Mouse (Mus musculus): ENCODE measurements around the gene Vps13d.
A peak's percentile ranks its signal among the peaks of the same experiment; 100 is the strongest.

The Vps13d gene

DNA sequence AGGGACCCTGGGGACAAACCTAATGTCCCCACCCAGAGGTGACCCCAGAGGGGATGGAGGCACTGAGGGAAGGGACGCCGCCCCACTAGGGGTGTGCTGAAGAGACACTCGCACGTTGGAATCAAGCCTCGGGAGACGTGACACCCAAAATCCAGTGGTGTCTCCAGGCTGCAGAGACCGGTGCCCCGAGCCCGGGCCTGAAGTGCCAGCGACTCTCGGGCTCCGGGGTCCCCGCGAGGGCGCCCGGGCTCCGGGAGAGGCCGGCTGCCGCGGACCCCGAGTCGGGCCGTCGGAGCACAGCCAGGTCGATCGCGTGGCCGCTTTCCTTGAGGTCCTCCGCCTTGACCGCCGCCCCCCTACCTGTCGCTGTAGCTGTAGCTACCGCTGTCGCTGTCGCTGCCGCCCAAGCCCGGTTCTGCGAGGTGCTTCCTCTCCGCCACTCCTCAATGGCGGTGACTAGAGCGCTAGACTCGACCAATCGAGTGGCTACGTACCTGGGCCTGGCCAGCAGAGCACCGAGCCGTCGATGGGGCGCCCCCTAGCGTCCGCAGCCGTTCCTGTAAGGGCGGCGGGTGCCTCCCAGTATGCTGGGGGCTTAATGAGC is at the start of gene Vps13d:
TSS of gene Vps13d (minus strand) at position 447 of the 604 bp plus-strand sequence.
- DNase-seq (ENCODE audit: low spot score in 2 of 2), result peak; percentile 85 to 90

DNA sequence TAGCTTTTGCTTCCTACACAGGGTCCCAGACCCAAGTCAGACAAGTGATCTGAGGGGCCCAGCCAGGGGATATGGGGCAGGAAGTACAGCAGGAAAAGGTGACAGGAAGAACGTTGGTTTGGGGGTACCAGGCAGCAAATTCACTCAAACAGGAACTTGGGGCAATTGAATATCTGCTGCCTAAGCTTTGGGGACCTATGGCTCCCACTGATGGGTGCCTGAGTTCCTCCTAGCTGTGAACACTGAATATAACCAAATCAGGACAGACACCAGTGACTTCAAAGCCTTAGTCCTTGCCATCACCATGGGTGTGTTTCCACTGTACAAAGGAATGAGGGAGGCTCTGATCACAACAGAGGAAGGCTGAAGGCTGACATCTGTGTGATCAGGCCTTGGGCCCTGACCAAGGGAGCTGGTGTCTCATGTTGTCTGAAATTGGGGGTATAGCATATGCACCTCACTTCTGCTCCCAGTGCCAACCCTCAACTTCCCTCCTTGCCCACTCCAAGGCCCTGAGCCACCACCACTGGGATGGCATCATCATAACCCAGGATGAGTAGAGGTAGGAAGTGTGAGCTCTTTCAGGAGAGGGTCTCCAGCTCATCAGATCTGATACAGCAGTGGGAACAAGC is 48.0 kb upstream of the Vps13d start:
- no peak for DNase-seq (ENCODE audit: low spot score in 2 of 2)

GRCm38 (mm10) chr4:145240723-145241231 is 46.0 kb upstream of the Vps13d start:
- no peak for DNase-seq (ENCODE audit: low spot score in 2 of 2)

DNA sequence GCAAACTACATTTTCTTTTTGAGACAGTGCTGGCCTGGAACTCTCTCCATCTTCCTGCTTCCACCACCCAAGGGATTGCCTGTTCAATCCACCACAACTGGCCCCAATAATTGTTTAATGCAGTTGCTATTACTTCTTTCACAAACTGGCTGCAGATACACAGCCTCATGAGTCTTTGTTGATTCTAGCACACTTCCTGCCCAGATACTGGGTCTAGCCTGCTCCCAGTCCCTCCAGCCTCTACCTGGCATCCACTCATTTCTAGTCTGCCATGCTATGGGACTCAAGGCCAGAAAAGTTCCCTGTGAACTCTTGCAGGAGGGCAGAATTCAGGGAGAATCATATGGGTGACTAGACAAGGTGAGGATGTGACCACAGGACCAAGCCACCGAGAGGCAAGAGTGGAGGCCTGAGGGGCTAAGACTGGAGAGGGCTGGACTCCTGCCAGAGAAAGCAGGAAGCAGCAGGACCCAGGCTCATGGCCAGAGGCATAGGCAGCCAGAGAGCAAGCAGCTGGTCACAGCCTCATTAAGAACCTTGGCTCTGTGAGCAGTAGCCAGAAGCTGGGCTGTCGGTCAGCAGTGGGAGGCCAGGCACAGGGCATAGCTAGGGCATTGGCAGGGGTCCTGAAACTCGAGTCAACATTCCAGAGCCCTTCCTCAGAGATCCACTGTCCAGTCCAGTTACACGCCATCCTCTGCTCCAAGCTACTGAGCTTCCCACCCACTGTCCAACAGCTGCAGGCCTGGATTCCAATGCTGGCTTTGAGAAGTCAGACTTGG is 44.4 kb upstream of the Vps13d start:
- peak; percentile 33 to 43 for DNase-seq (ENCODE audit: low spot score in 2 of 2)

DNA sequence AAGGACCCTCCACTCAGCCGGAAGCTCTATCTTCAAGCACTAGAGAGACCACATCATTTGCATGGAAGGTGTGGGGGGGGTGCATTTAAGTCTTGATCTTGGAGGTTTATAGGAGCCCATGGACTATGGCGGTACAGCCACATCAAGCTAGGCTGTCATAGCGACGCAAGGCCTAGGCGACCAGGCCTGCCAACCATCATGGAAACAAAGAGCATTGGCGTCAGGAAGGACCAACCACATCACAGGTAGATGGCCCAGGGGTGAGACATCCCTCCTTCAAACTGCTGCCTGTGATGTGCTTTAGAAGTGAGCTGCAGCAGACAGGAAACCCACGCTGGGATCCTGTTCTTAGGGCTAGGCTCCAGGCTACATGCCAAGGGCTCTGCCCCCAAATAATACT is 41.2 kb upstream of the Vps13d start:
- DNase-seq (ENCODE audit: low spot score in 2 of 2), result no peak

DNA sequence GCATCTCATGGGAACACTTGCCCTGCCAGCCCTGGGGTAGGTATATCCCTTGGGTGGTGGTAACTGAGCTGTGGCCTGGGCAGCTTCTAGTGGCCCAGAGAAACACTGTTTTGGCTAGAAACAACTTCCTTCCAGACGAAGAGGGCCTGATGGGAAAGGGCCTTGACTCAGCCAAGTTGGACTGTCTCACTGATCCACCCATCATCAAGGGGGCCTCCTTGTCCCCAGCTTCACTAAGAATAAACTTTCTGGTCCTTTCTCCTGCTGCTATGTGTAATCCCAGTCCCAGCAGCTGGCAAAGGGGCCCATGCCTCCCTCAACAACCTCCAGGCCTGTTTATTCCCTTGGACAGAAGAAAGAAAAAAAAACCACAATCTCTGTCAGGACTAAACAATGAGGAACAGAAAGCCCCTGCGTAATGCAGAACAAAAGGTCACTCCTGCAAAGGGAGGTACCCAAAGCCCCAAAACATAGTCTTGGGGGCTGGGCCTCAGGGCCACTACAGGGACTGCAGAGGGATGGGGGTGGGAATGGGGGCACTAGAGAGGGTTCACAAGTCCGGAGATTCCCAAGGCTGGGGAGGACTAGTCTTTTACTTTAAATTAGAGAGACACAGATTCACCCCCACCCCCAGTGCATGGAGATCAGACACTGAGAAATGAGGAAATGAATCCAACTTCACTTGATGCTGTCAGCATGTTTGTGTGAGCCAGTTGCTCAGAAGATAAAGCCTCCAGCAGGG is 38.9 kb upstream of the Vps13d start:
- DNase-seq (ENCODE audit: low spot score in 2 of 2), result no peak

DNA sequence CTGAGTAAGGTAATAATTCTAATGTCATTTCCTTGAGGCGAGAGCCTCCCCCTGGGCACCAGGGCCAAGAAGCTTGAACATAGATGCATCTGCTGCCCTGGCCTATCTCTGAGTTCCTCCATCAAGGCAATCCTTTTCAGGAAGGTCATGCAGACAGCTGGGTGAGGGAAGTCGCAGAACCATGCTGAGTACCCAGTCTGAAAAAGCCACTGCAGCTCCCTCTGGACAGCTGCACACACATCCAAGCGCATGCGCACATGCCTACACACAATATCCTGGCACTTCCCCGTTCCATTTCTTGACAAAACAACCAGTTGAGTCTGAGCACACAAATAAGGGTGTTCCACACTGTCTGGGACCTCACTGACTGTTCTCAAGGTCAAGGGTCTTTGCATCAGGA is 36.9 kb upstream of the Vps13d start:
- no peak for DNase-seq (ENCODE audit: low spot score in 2 of 2)

DNA sequence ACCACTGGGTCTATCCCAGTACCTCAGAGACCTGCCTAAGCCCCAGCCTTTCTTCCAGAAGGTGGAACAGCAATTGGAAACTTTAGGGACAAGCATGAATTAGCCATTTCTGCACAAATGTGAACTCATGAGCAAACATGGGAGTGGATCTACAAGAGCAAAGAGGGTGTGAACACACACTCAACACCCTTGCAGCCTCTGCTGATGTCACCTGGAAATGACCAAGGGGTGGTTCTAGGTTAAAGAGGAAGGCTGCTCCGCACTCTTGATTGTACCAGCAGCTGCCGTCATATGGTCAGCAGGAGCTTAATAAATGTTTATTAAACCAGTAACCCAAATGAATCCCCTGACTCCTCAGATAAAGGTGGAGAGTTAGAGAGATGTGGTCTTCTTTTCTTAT is 35.8 kb upstream of the Vps13d start:
- no peak for DNase-seq (ENCODE audit: low spot score in 2 of 2)

GRCm38 (mm10) chr4:145229524-145230163 is 34.8 kb upstream of the Vps13d start:
- DNase-seq (ENCODE audit: low spot score in 2 of 2), result no peak

- DNase-seq (ENCODE audit: low spot score in 2 of 2), result no peak
Measured at GRCm38 (mm10) chr4:145229051-145229450, 34.2 kb upstream of the Vps13d start.

DNA sequence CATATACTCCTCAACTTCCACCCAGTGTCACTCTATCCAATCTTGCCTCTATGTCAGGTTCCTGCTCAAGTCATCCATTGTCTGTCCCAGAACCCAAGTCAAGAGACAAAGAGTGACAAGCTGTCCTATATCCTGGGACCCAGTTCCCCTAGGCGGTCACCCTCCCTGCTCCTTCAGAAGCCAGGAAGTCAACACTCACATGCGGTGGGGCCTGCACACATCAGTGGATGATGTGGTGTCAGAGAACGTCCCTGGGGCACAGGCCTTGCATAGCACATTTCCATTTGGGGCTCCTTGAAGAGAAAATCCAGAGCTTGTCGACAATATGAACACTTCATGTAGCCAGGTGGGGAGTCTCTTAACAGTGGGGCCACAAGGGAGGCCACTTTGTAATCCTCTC is 29.8 kb upstream of the Vps13d start:
- DNase-seq (ENCODE audit: low spot score in 2 of 2), result no peak

DNA sequence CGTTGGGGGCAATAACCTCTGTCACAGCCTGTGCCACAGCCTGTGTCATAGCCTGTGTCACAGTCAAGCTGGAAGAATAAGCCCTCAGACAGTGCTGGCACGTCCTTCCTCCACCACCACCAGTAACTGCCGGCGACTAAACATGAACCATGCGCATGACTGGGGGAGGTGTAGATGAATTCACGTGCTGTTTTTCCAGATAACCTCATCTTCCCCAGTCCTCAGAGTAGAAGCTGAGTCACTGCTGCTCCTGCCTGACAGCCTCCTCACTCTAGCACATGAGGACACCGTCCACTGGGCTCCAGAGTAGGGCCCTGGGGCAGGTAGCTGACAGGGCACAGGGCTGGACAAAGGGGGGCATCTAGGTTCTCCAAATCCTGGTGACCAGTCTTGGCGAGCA is 27.3 kb upstream of the Vps13d start:
- DNase-seq (ENCODE audit: low spot score in 2 of 2), result no peak

GRCm38 (mm10) chr4:145221379-145221778 is 26.6 kb upstream of the Vps13d start:
- DNase-seq (ENCODE audit: low spot score in 2 of 2), result no peak

- DNase-seq (ENCODE audit: low spot score in 2 of 2), result no peak
Measured at GRCm38 (mm10) chr4:145220001-145220400, 25.2 kb upstream of the Vps13d start.

DNA sequence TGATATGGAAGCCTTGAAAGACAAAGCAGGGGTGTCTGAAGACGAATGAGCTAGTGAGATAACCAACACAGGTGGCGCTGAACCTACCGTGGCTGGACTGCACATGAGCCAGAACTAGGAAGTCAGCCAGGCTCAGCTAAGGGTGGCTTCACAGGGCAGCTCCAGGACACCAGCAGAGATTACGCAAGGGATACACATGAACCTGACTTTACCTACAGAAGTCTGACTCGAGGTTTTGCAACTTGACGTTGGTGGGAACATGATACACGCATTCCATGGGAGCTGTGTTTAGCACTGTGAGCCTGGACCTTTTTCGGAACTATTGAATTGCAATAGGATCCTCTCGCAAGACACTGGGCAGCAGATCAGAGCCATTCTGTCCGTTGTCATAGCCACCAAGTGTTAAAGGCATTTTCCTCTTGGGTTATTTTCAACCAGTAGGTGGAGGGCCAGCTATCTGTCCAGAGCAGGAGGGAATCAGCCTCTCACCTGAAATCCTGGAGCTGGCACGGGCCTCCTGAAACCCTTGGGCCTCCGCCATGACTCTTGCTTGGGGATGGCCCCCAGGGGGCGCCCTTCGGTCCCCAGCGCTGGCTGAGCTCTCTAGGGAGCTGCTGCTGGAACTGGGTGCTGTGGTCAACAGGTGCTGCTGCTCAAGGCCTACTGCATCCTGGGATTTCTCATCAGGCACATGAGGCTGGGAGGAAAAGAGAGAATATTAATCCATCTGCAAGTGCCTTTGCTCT is 24.6 kb upstream of the Vps13d start:
- DNase-seq (ENCODE audit: low spot score in 2 of 2), result no peak

GRCm38 (mm10) chr4:145217837-145218236 is 23.0 kb upstream of the Vps13d start:
- no peak for DNase-seq (ENCODE audit: low spot score in 2 of 2)

GRCm38 (mm10) chr4:145217046-145217445 is 22.2 kb upstream of the Vps13d start:
- DNase-seq (ENCODE audit: low spot score in 2 of 2), result no peak

- no peak for DNase-seq (ENCODE audit: low spot score in 2 of 2)
Measured at GRCm38 (mm10) chr4:145215396-145215795, 20.6 kb upstream of the Vps13d start.

DNA sequence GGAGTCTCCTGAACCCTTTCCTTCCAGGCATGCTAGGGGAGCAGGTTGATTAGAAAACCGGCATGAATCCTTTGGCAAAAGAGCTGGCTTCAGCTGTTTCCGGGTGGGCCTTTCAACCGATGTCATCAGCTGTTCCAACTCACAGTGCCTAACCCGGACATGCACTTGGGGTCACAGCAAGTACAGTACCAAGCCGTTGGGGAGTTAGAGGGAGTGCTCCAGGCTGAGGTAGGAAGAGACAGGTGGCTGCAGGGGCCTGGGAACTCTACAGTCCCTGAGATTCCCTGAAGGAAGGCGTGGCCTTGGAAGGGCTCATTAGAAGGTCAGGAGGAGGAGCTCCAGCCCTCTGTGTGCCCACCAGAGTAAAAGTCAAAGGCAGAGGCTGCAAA is 20.0 kb upstream of the Vps13d start:
- no peak for DNase-seq (ENCODE audit: low spot score in 2 of 2)

DNA sequence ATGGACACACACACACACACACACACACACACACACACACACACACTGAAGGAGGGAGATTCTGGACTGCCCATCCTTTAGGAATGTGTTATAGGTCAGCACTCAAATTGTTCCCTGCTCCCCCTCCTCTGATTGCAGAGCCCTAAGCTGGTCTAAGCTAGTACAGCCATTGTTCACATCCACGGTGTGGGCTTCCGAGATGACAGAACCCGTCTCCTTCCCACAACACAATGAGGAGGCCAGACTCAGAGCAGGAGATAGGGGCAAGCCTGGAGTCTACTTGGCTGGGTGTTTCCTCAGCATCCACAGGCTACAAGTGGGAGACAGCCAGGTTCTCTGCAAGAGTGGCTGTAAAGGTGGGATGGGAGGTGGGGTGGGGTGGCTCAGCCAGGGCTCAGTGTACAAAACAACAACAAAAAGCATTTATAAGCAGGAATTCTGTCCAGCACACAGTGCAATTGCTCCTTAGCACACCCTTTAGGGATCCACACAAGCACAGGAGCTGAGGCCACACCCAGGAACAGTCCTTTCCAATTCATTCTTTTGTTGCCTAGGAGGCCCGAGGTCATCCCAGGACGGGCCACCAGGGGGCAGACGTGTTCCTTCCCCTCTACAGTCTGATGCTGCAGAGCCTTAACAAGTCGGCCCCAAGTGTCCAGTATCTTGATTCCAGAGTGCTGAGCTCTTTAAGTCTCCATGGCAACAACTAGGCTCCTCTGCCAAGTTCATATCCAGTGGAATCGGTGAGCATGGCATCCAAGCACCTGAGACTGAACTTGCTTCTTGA is 19.4 kb upstream of the Vps13d start:
- DNase-seq (ENCODE audit: low spot score in 2 of 2), result peak; percentile 92 to 94

All from frontal cortex, postnatal 36 days (tissue).